Mouse (Mus musculus) pancreas, adult 10 weeks (tissue): ENCODE results near the gene Hoxa6. TPM values are rescaled to one million over a fixed set of nuclear protein-coding genes. Genes with fewer than 3 reads are reported as not detected.

ENCODE experiments used
- polyA plus RNA-seq: library from polyadenylated mRNA; stranded (reverse); fragments of 350-450 nt; fragmentation: Illumina TruSeq; extraction: RNeasy Lipid Tissue Mini Kit (QIAGEN cat#74804); gene quantifications from one replicate; pipeline ENCODE4 v1.2.3, GENCODE M21; 2015; ENCODE audit warnings: low read depth, low replicate concordance; ENCODE audit not compliant: insufficient read depth

Hoxa6 gene
- not detected for polyA plus RNA-seq

GRCm38 (mm10) chr6:52208072-52208867 is at the start of gene Hoxa6:
Hoxa6 (minus strand) TSS chr6:52208722.

GRCm38 (mm10) chr6:52245757-52246142 is 37.2 kb upstream of the Hoxa6 start, which contains the start of gene Hoxa11:
Hoxa11 (minus strand) TSS chr6:52245810.

DNA sequence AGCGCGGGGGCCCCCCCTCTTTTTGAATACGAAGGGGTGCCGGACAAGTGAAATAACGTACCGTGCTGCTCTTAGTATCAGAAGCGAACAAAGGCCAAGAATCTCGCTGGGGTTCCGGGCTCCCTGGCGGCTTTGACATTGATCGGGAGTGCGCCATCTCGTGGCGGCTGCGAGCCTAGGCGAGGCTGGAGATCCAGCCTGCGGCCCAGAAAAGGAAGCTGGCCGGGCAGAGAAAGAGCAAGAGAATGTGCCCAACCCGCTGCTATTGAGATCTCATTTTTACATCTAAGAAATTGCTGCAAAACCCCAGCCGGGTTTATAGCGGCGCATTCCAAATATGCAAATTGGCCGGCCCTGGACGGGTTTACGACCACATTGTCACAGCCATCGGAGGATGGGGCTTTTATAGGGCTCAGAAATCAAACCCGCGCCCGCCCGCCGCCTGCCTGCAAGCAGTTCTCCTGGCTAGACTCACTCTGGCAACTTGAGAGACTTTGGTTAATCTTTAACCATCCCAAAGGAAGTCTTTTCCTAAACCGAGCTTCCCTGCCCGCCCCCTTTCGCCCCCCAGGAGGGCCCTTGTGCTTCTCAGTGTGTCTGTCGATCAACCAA is 32.0 kb upstream of the Hoxa6 start, which contains the start of gene Hoxa10:
Gene Hoxa10 (minus strand): TSS at position 466 of the 612 bp plus-strand sequence.

DNA sequence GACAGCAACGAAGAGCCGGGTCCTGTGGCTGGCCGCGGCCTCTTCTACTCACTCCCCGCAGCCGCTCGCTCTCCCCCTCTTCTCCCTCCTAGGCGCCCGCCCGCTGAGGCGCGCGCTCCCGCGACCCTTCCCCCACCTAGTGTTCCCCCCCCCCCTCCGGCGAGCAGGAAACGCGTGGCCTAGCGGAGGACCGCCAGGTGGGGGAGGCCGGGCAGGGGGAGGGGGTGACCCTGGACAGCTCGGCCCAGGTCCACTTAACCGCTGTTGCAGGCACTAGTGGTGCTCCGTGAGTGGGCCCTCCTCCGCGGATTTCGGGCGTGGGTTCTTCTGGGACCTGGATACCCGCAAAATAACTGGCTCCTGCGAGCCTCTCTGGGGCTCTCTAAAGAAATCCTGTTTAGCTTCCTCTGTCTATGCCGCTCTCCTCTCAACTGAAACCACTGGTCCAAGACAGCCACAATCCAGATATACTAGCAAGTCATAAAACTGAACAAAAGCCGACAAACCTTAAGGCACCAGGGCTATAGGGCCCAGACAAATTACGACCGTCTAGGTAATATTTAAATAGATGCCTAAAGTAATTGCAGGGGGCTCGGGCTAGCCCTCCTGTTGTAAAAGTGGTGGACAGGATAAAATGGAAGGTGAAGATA is 22.1 kb upstream of the Hoxa6 start, which contains the start of gene Hoxa9:
Gene Hoxa9 (minus strand): TSS at position 574 of the 650 bp plus-strand sequence.

GRCm38 (mm10) chr6:52221337-52221992 is 12.9 kb upstream of the Hoxa6 start, which contains the start of gene Hoxa7:
Hoxa7 (minus strand) TSS chr6:52221854.

DNA sequence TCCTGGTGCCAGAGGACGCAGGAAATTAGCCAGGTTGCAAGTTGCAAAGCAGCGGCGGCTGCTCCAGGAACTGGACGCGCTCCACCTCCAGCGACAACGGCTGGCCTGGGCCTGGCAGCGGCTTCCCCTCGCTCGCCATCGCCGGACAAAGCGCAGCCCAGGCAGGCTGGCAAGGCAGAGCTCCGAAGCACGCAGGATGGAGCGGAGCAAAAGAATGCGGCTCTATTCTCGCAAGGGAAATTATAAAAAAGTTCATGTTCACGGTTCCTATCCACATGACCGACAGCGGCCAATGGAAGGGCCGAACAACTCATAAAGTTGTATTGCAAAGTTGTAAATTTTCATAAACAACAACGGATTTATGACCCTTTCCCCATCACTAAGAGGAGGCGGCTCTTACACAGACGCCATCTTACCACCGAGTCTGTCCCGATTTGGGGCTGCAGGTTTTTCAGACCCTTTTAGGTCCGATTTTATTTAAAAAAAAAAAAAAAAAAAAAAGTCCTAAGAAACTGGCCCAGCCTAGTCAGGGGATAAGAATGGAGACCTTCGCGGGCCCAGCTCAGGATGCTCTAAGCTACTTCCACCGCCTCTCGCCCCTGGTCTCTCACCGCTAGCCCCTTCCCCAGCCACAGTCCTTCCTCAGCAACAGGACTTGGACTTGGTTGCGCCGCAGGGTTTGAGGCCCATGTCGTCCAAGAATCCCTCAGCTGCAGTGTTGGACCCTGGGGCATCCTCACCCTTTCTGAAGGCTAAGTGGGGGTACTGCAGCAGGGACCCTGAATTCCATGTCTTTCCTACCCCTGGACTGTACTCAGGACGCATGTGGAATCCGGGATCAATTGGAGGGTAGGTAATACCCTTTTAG is 4.8 kb upstream of the Hoxa6 start, which contains the start of the genes Hoxa3 and Gm28308:
Gene Hoxa3 (minus strand): TSS at position 218 of the 868 bp plus-strand sequence.
Gene Gm28308 (minus strand): TSS at position 221 of the 868 bp plus-strand sequence.

DNA sequence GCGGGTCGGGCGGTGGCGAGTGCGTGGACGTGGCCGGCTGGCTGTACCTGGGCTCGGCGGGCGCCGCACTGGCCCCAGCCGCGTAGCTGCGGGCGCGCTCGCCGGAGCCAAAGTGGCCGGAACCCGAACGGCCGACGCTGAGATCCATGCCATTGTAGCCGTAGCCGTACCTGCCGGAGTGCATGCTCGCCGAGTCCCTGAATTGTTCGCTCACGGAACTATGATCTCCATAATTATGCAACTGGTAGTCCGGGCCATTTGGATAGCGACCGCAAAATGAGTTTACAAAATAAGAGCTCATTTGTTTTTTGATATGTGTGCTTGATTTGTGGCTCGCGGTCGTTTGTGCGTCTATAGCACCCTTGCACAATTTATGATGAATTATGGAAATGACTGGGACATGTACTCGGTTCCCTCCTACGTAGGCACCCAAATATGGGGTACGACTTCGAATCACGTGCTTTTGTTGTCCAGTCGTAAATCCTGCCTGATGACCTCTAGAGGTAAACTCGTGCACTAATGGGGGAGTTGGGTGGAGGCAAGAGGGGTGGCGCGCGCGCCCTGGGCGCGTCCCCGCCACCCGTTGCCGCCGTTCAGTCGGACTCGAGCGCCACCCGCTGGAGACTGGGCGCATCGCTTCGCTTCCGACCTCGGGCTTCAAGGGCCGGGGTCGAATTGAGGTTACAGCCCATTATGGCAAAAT is 4.3 kb downstream of the Hoxa6 start, which contains the start of gene Hoxa5:
Gene Hoxa5 (minus strand): TSS at position 538 of the 703 bp plus-strand sequence.

GRCm38 (mm10) chr6:52190906-52191810 is 17.4 kb downstream of the Hoxa6 start, which contains the start of gene Hoxa4:
Hoxa4 (minus strand) TSS chr6:52191753.

GRCm38 (mm10) chr6:52177061-52177735 is 31.3 kb downstream of the Hoxa6 start, which contains the start of gene 5730596B20Rik:
5730596B20Rik (plus strand) TSS chr6:52177498.

GRCm38 (mm10) chr6:52164626-52165440 is 43.7 kb downstream of the Hoxa6 start, which contains the start of gene Hoxa2:
Hoxa2 (minus strand) TSS chr6:52164831.

GRCm38 (mm10) chr6:52158276-52159051 is 50.1 kb downstream of the Hoxa6 start, which contains the start of gene Hoxa1:
Hoxa1 (minus strand) TSS chr6:52158317.

Other genes with a start within 250 kb of the Hoxa6 start
- 8.7 TPM for gene Skap2, start 196.2 kb downstream of the Hoxa6 start, polyA plus RNA-seq
- not detected for gene Hoxa1, start 50.4 kb downstream of the Hoxa6 start, polyA plus RNA-seq
- 0.63 TPM for gene Hoxa2, start 43.9 kb downstream of the Hoxa6 start, polyA plus RNA-seq
- not detected for gene 5730596B20Rik, start 31.2 kb downstream of the Hoxa6 start, polyA plus RNA-seq
- gene Hoxa4, start 17.0 kb downstream of the Hoxa6 start, polyA plus RNA-seq = 1.6 TPM
- 2.8 TPM for gene Hoxa5, start 4.1 kb downstream of the Hoxa6 start, polyA plus RNA-seq
- 1.5 TPM for gene Hoxa3, start 4.6 kb upstream of the Hoxa6 start, polyA plus RNA-seq
- gene Gm28308, start 4.6 kb upstream of the Hoxa6 start, polyA plus RNA-seq = not detected
- gene Hoxa7, start 13.1 kb upstream of the Hoxa6 start, polyA plus RNA-seq = 0.68 TPM
- gene Hoxa9, start 22.4 kb upstream of the Hoxa6 start, polyA plus RNA-seq = not detected
- gene Hoxa10, start 32.1 kb upstream of the Hoxa6 start, polyA plus RNA-seq = not detected
- gene Hoxa11, start 37.1 kb upstream of the Hoxa6 start, polyA plus RNA-seq = not detected
- gene Hoxa13, start 52.2 kb upstream of the Hoxa6 start, polyA plus RNA-seq = not detected
- gene Evx1, start 104.8 kb upstream of the Hoxa6 start, polyA plus RNA-seq = not detected